ENCODE assay signal across 25 mouse cellular contexts in genomic region chr15:27968183-27968582, GRCm38 (mm10). TPM values are rescaled to one million over a fixed set of nuclear protein-coding genes. Genes with fewer than 3 reads are reported as not detected.
DNase-seq lines count a peak whose midpoint lies in the region; ATAC-seq lines count a peak whose summit lies in the region.
"Had no signal": no experiment of that assay in that cellular context is flagged by ENCODE, and none has a peak within 500 bp of the region (broad histone marks: within the 10 kb centered on the region; RNA-seq: fewer than 3 reads in every experiment).

No protein-coding gene starts in this region.

- no peak overlapping the region for H3K4me3 ChIP-seq in embryonic facial prominence, embryonic 12.5 days
- H3K4me3 ChIP-seq in embryonic facial prominence, embryonic 10.5 days = no peak overlapping the region
- no peak overlapping the region for H3K4me3 ChIP-seq in limb, embryonic 15.5 days
- H3K4me3 ChIP-seq in limb, embryonic 10.5 days = no peak overlapping the region
- H3K4me3 ChIP-seq in stomach, embryonic 16.5 days (replicated peaks; ENCODE audit: low read length) = no peak overlapping the region
- H3K4me3 ChIP-seq: kidney, embryonic 15.5 days; lung, embryonic 15.5 days; midbrain, embryonic 15.5 days; neural tube, embryonic 12.5 days had no signal

- H3K4me1 ChIP-seq in embryonic facial prominence, embryonic 12.5 days = peaks cover 4% of the 10 kb centered on the region
- peaks cover 33% of the 10 kb centered on the region for H3K4me1 ChIP-seq in embryonic facial prominence, embryonic 10.5 days
- H3K4me1 ChIP-seq in limb, embryonic 15.5 days = peaks cover 9% of the 10 kb centered on the region; the same call in 1 of the 2 replicates
- peaks cover 25% of the 10 kb centered on the region for H3K4me1 ChIP-seq in limb, embryonic 10.5 days
- H3K4me1 ChIP-seq in stomach, embryonic 16.5 days (ENCODE audit: control insufficient read depth, insufficient read depth, low read length) = peaks cover 18% of the 10 kb centered on the region
- H3K4me1 ChIP-seq: lung, embryonic 15.5 days had no signal

- no peaks in the 10 kb centered on the region for H3K36me3 ChIP-seq in embryonic facial prominence, embryonic 12.5 days
- H3K36me3 ChIP-seq in embryonic facial prominence, embryonic 10.5 days (replicated peaks) = no peaks in the 10 kb centered on the region
- H3K36me3 ChIP-seq in limb, embryonic 15.5 days = no peaks in the 10 kb centered on the region
- H3K36me3 ChIP-seq in limb, embryonic 10.5 days = no peaks in the 10 kb centered on the region
- no peaks in the 10 kb centered on the region for H3K36me3 ChIP-seq in stomach, embryonic 16.5 days (ENCODE audit: control insufficient read depth, insufficient read depth, low read length)
- H3K36me3 ChIP-seq: G1E; kidney, embryonic 15.5 days; lung, embryonic 15.5 days; midbrain, embryonic 15.5 days; neural tube, embryonic 12.5 days had no signal

- DNase-seq in embryonic facial prominence, embryonic 10.5 days (ENCODE audit: low spot score) = no peak
- no peak for DNase-seq in limb, embryonic 10.5 days (ENCODE audit: low spot score)
- peak; percentile 74 for DNase-seq in R1 (ENCODE audit: low read depth, low spot score)
- DNase-seq in gastrocnemius, postnatal 25 days = no peak
- DNase-seq: adrenal gland, adult 8-10 months; cerebellum, adult 11-12 months; cerebellum, postnatal 10 days; kidney, adult 11 months; kidney, postnatal 36 days; layer of hippocampus, postnatal 36 days; lung, postnatal 36 days; retina, postnatal 1 day had no signal

- H3K4me2 ChIP-seq in embryonic facial prominence, embryonic 12.5 days (replicated peaks) = no peak overlapping the region
- peak overlapping the region; percentile 10; the same call in 1 of the 2 replicates for H3K4me2 ChIP-seq in limb, embryonic 15.5 days
- no peak overlapping the region for H3K4me2 ChIP-seq in stomach, embryonic 16.5 days (ENCODE audit: low read depth, low read length)
- H3K4me2 ChIP-seq: heart, embryonic 11.5 days; kidney, embryonic 15.5 days; lung, embryonic 15.5 days; midbrain, embryonic 15.5 days; neural tube, embryonic 12.5 days had no signal

- H3K9ac ChIP-seq in embryonic facial prominence, embryonic 12.5 days = no peak overlapping the region
- no peak overlapping the region for H3K9ac ChIP-seq in limb, embryonic 15.5 days
- H3K9ac ChIP-seq in stomach, embryonic 16.5 days (ENCODE audit: low read length) = no peak overlapping the region
- H3K9ac ChIP-seq: kidney, embryonic 15.5 days; liver, embryonic 14.5 days; lung, embryonic 15.5 days; midbrain, embryonic 15.5 days; neural tube, embryonic 12.5 days had no signal

- 63% methylated on average over 8 of the region's 8 CpGs for WGBS in embryonic facial prominence, embryonic 12.5 days
- 72% methylated on average over 8 of the region's 8 CpGs for WGBS in embryonic facial prominence, embryonic 10.5 days
- WGBS in limb, embryonic 15.5 days = 58% methylated on average over 8 of the region's 8 CpGs
- WGBS in limb, embryonic 10.5 days = 80% methylated on average over 8 of the region's 8 CpGs
- WGBS in stomach, embryonic 16.5 days = 70% methylated on average over 8 of the region's 8 CpGs

- H3K27me3 ChIP-seq in embryonic facial prominence, embryonic 12.5 days = no peaks in the 10 kb centered on the region
- H3K27me3 ChIP-seq in embryonic facial prominence, embryonic 10.5 days (replicated peaks; ENCODE audit: low read depth, poor library complexity, severe bottlenecking) = no peaks in the 10 kb centered on the region
- no peaks in the 10 kb centered on the region for H3K27me3 ChIP-seq in limb, embryonic 15.5 days
- H3K27me3 ChIP-seq in limb, embryonic 10.5 days (ENCODE audit: low read depth, poor library complexity, severe bottlenecking) = no peaks in the 10 kb centered on the region
- H3K27me3 ChIP-seq in stomach, embryonic 16.5 days (ENCODE audit: control insufficient read depth, insufficient read depth, low read length) = no peaks in the 10 kb centered on the region
- H3K27me3 ChIP-seq: kidney, embryonic 15.5 days; lung, embryonic 15.5 days; midbrain, embryonic 15.5 days; neural tube, embryonic 12.5 days; Patski had no signal

- no peak overlapping the region for H3K27ac ChIP-seq in embryonic facial prominence, embryonic 12.5 days
- no peak overlapping the region for H3K27ac ChIP-seq in embryonic facial prominence, embryonic 10.5 days (replicated peaks)
- no peak overlapping the region for H3K27ac ChIP-seq in limb, embryonic 15.5 days
- no peak overlapping the region for H3K27ac ChIP-seq in limb, embryonic 10.5 days
- H3K27ac ChIP-seq in stomach, embryonic 16.5 days (ENCODE audit: low read length) = peak overlapping the region; percentile 27; the same call in 1 of the 2 replicates
- H3K27ac ChIP-seq: hindbrain, postnatal 0 days; kidney, embryonic 15.5 days; liver, embryonic 14.5 days; lung, embryonic 15.5 days; midbrain, embryonic 15.5 days; neural tube, embryonic 12.5 days had no signal

- no peaks in the 10 kb centered on the region for H3K9me3 ChIP-seq in embryonic facial prominence, embryonic 12.5 days
- no peaks in the 10 kb centered on the region for H3K9me3 ChIP-seq in embryonic facial prominence, embryonic 10.5 days
- no peaks in the 10 kb centered on the region for H3K9me3 ChIP-seq in limb, embryonic 15.5 days
- H3K9me3 ChIP-seq in limb, embryonic 10.5 days (replicated peaks) = no peaks in the 10 kb centered on the region
- H3K9me3 ChIP-seq in stomach, embryonic 16.5 days (replicated peaks; ENCODE audit: control insufficient read depth, low read length) = no peaks in the 10 kb centered on the region
- H3K9me3 ChIP-seq: kidney, embryonic 15.5 days; lung, embryonic 15.5 days; midbrain, embryonic 15.5 days; neural tube, embryonic 12.5 days had no signal

- 0 out of 2 replicates have a peak, but pooled peaks have one; percentile 22 for ATAC-seq in embryonic facial prominence, embryonic 12.5 days (ENCODE audit: insufficient number of reproducible peaks, insufficient read depth, low FRiP score, low TSS enrichment)
- ATAC-seq in limb, embryonic 15.5 days (ENCODE audit: insufficient number of reproducible peaks, low FRiP score, low TSS enrichment, low read depth) = no peak
- ATAC-seq in stomach, embryonic 16.5 days (ENCODE audit: insufficient read depth, low FRiP score) = peak; percentile 44
- ATAC-seq: activated CD4-positive, CD25-positive, alpha-beta regulatory T cell, adult 4 months; hindbrain, postnatal 0 days; Patski had no signal

RNA-seq across cellular contexts. Expression of gene Trio, which starts 57.5 kb away (rescaled TPM):
- polyA plus RNA-seq in embryonic facial prominence, embryonic 12.5 days (2016; fragmentation: Nextera tagmentation; extraction: Ambion mirVana) = 69.8 and 73.5 TPM in 2 replicates
- polyA plus RNA-seq in embryonic facial prominence, embryonic 10.5 days (2016; fragmentation: Nextera tagmentation; extraction: Ambion mirVana) = 24.8 and 28.8 TPM in 2 replicates
- 44.9 and 52.8 TPM in 2 replicates for polyA plus RNA-seq in limb, embryonic 15.5 days (2015; fragmentation: Nextera tagmentation; extraction: Ambion mirVana)
- 31.4 and 38.4 TPM in 2 replicates for polyA plus RNA-seq in limb, embryonic 10.5 days (2016; fragmentation: Nextera tagmentation; extraction: Ambion mirVana)
- polyA plus RNA-seq in stomach, embryonic 16.5 days (2015; fragmentation: Nextera tagmentation; extraction: Ambion mirVana) = 22.0 and 22.9 TPM in 2 replicates
- total RNA-seq in gastrocnemius, postnatal 25 days (2021) = 10 to 100 TPM; 31.0 to 36.4 TPM
- polyA plus RNA-seq: G1E had no signal
